Mouse (Mus musculus): Measurements from ENCODE around the gene Olfr1508. TPM values are rescaled to one million over a fixed set of nuclear protein-coding genes. Genes with fewer than 3 reads are reported as not detected.

Olfr1508 gene
- not detected for polyA plus RNA-seq (2014; fragmentation: Illumina TruSeq; extraction: RNeasy Lipid Tissue Mini Kit (QIAGEN cat#74804); ENCODE audit: low read depth, low replicate concordance)

DNA sequence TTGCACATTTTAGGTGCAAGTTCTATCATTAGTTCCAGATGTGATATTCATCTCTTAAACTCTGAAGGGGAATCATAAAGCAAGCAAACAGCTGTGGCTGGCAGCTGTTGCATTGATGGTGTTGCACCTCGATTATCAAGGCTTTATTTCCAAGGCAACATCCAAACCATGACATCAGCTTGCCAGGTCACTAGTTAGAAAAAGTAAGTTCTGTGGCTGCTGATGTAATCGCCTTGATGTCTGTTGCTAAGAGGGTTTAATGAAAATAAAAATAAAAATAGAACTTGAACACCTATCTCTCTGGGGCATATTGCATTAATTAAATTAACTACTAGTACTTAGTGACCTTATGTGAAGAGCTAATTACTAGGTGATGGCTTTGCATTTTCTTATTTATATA lies at the start of gene Olfr1508:
TSS of gene Olfr1508 (minus strand) at position 101 of the 400 bp plus-strand sequence.

DNA sequence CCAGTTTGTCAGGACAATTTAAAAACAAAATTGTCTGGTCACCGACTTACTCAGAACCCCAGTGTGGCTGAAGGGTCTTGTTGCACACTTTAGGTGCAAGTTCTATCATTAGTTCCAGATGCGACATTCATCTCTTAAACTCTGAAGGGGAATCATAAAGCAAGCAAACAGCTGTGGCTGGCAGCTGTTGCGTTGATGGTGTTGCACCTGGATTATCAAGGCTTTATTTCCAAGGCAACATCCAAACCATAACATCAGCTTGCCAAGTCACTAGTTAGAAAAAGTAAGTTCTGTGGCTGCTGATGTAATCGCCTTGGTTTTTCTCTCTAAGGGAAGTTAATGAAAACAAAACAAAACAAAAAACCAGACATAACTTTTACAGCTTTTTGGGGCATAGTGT lies 28.2 kb upstream of the Olfr1508 start, which contains the start of gene Olfr1507:
TSS of gene Olfr1507 (minus strand) at position 234 of the 400 bp plus-strand sequence.

DNA sequence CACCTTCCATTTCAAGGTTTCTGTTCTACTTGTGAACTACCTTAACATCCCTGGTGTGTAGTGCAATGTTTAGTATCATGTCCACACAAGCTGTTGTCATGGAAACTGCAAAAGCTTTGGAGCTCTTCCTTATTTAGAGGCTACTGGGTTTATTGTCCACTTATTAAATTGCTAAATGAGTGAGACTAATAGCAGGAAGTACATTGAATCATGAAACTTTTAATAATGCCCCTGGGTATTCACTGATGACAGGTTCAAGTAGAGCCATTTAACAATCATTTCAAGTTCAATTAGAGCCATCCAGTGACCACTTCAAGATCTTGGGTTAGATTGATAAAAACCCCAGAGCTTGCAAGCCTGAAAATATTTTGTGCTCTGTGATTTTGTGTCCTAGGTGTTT lies 24.6 kb downstream of the Olfr1508 start, which contains the start of gene Olfr1509:
TSS of gene Olfr1509 (plus strand) at position 301 of the 400 bp plus-strand sequence.

DNA sequence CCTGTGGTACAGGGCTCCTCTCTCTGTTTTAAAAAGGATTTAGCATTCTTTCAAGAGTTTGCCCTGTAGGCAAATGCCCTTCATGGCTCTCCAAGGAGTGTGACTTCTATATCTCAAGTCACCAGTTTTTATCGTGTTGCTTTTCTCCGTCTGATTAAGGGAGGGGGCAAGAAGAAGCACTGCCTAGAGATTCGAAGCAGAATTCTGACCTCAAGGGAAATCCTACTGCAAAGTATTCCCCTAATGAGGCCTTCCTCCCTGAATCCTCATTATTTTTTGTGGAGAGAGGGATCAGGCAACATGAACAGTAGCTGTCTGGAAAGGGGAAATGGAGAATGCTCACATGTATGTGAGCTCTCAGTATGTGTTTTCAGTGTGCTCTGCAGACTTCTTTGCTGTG lies 53.0 kb downstream of the Olfr1508 start, which contains the start of gene Olfr1510:
TSS of gene Olfr1510 (minus strand) at position 101 of the 400 bp plus-strand sequence.

Other genes starting within 250 kb of the Olfr1508 start
- gene Chd8, start 209.7 kb downstream of the Olfr1508 start, polyA plus RNA-seq (2014; fragmentation: Illumina TruSeq; extraction: RNeasy Lipid Tissue Mini Kit (QIAGEN cat#74804); ENCODE audit: low read depth, low replicate concordance), result 31.1 TPM
- 28.7 TPM for gene Tox4, start 188.3 kb downstream of the Olfr1508 start, polyA plus RNA-seq (2014; fragmentation: Illumina TruSeq; extraction: RNeasy Lipid Tissue Mini Kit (QIAGEN cat#74804); ENCODE audit: low read depth, low replicate concordance)
- 11.9 TPM for gene Rab2b, start 187.9 kb downstream of the Olfr1508 start, polyA plus RNA-seq (2014; fragmentation: Illumina TruSeq; extraction: RNeasy Lipid Tissue Mini Kit (QIAGEN cat#74804); ENCODE audit: low read depth, low replicate concordance)
- gene Mettl3, start 162.4 kb downstream of the Olfr1508 start, polyA plus RNA-seq (2014; fragmentation: Illumina TruSeq; extraction: RNeasy Lipid Tissue Mini Kit (QIAGEN cat#74804); ENCODE audit: low read depth, low replicate concordance), result 31.8 TPM
- 10.5 TPM for gene Sall2, start 138.7 kb downstream of the Olfr1508 start, polyA plus RNA-seq (2014; fragmentation: Illumina TruSeq; extraction: RNeasy Lipid Tissue Mini Kit (QIAGEN cat#74804); ENCODE audit: low read depth, low replicate concordance)
- not detected for gene Olfr1513, start 111.1 kb downstream of the Olfr1508 start, polyA plus RNA-seq (2014; fragmentation: Illumina TruSeq; extraction: RNeasy Lipid Tissue Mini Kit (QIAGEN cat#74804); ENCODE audit: low read depth, low replicate concordance)
- gene Olfr1512, start 88.3 kb downstream of the Olfr1508 start, polyA plus RNA-seq (2014; fragmentation: Illumina TruSeq; extraction: RNeasy Lipid Tissue Mini Kit (QIAGEN cat#74804); ENCODE audit: low read depth, low replicate concordance), result not detected
- not detected for gene Olfr1511, start 70.1 kb downstream of the Olfr1508 start, polyA plus RNA-seq (2014; fragmentation: Illumina TruSeq; extraction: RNeasy Lipid Tissue Mini Kit (QIAGEN cat#74804); ENCODE audit: low read depth, low replicate concordance)
- gene Olfr1510, start 53.1 kb downstream of the Olfr1508 start, polyA plus RNA-seq (2014; fragmentation: Illumina TruSeq; extraction: RNeasy Lipid Tissue Mini Kit (QIAGEN cat#74804); ENCODE audit: low read depth, low replicate concordance), result not detected
- not detected for gene Olfr1509, start 24.5 kb downstream of the Olfr1508 start, polyA plus RNA-seq (2014; fragmentation: Illumina TruSeq; extraction: RNeasy Lipid Tissue Mini Kit (QIAGEN cat#74804); ENCODE audit: low read depth, low replicate concordance)
- gene Olfr1507, start 28.3 kb upstream of the Olfr1508 start, polyA plus RNA-seq (2014; fragmentation: Illumina TruSeq; extraction: RNeasy Lipid Tissue Mini Kit (QIAGEN cat#74804); ENCODE audit: low read depth, low replicate concordance), result not detected